Mouse (Mus musculus) bone marrow macrophage, adult 2 months (primary cell): ENCODE measurements around the gene Numa1.
"Not testable (repeated sequence)": the region's sequence is repeated elsewhere in the genome, so short reads cannot be mapped to it uniquely, and the experiment has no call there.

Experiments
- CTCF ChIP-seq: IDR thresholded peaks from 2 replicates; pipeline ENCODE4 v1.5.1; 2012; ENCODE audit warnings: low read depth, mild to moderate bottlenecking, low read length, moderate library complexity
- POLR2A ChIP-seq: IDR thresholded peaks from 2 replicates; pipeline ENCODE4 v1.6.1; 2012; ENCODE audit warnings: mild to moderate bottlenecking, low read depth, low read length, borderline replicate concordance

DNA sequence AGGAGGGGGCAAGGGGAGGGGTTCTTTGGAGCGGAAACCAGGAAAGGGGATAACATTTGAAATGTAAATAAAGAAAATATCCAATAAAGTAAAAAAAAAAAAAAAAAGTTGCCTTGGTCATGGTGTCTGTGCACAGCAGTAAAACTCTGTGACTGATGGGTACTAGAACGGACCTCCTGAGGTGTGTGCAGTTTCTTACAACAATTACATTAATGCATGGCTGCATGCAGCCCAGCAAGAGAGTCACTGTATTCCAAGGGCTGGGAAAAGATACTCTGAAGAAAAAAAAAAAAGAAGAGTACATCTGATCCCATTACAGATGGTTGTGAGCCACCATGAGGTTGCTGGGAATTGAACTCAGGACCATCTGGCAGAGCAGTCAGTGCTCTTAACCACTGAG lies 87.0 kb downstream of the Numa1 start:
- TF ChIP-seq CTCF, POLR2A: not testable (repeated sequence)
